Mouse (Mus musculus) macrophage (primary cell): ENCODE data around the gene Igfbpl1. TPM values are rescaled to one million over a fixed set of nuclear protein-coding genes. Genes with fewer than 3 reads are reported as not detected.

Source experiments
- H3K27ac ChIP-seq: fragments of 350-480 bp; formaldehyde crosslinking; 2 replicates; pipeline ENCODE4 v1.9.0; 2021
- H3K36me3 ChIP-seq: fragments of 350-480 bp; formaldehyde crosslinking; 2 replicates; pipeline ENCODE4 v1.9.0; 2021; ENCODE audit errors: inconsistent target
- H3K4me3 ChIP-seq: fragments of 350-480 bp; formaldehyde crosslinking; 2 replicates; pipeline ENCODE4 v1.9.0; 2021; ENCODE audit errors: inconsistent target
- H3K79me2 ChIP-seq: fragments of 350-480 bp; formaldehyde crosslinking; 2 replicates; pipeline ENCODE4 v1.9.0; 2021; ENCODE audit errors: inconsistent target
- WGBS: methylation state at CpG from one replicate; pipeline ENCODE4 v1.1.7; 2026; ENCODE audit warnings: inconsistent platforms; ENCODE audit not compliant: missing documents; 5-methylcytosine and 5-hydroxymethylcytosine counted together
- polyA plus RNA-seq: library from polyadenylated mRNA; stranded (reverse); fragments of 250-400 nt; gene quantifications from 3 replicates; pipeline ENCODE4 v1.2.4, GENCODE M21; 2018; ENCODE audit warnings: inconsistent platforms

Gene Igfbpl1
- polyA plus RNA-seq, 1 experiment from 2014 or later, result not detected

- 27% methylated on average over 3 of the region's 3 CpGs for WGBS
- Histone ChIP-seq H3K36me3 (peaks cover 20% of the 10 kb centered on the region), H3K27ac (no peak overlapping the region), H3K4me3 (no peak overlapping the region), H3K79me2 (no peaks in the 10 kb centered on the region)
Measured at GRCm38 (mm10) chr4:45799956-45800537, 26.7 kb downstream of the Igfbpl1 start.

- no peak within 1 kb of the TSS for H3K27ac ChIP-seq
- H3K36me3 ChIP-seq, result peaks cover 16% of the 10 kb centered on the region
- WGBS, result 2% methylated on average over 26 of the region's 26 CpGs
- no peaks in the 10 kb centered on the region for H3K79me2 ChIP-seq
- peak within 1 kb of the TSS; percentile 50 for H3K4me3 ChIP-seq
Measured at GRCm38 (mm10) chr4:45798964-45799363, 27.8 kb downstream of the Igfbpl1 start, which contains the start of gene Aldh1b1. Gene Aldh1b1 (plus strand): TSS chr4:45799022.

GRCm38 (mm10) chr4:45796760-45797159, 30.0 kb downstream of the Igfbpl1 start:
- 96% methylated on average over 5 of the region's 5 CpGs for WGBS

GRCm38 (mm10) chr4:45795191-45795811, 31.4 kb downstream of the Igfbpl1 start:
- peak overlapping the region; percentile 7; the same call in 1 of the 2 replicates for H3K4me3 ChIP-seq
- H3K27ac ChIP-seq, result no peak overlapping the region; the same call in 1 of the 2 replicates
- no peaks in the 10 kb centered on the region for H3K79me2 ChIP-seq
- H3K36me3 ChIP-seq, result no peaks in the 10 kb centered on the region
- 7% methylated on average over 6 of the region's 12 CpGs for WGBS

More at GRCm38 (mm10) chr4:45796760-45797159, 30.0 kb downstream of the Igfbpl1 start:
- Histone ChIP-seq H3K4me3 (no peak overlapping the region), H3K79me2 (no peaks in the 10 kb centered on the region), H3K27ac (no peak overlapping the region), H3K36me3 (no peaks in the 10 kb centered on the region)

- Histone ChIP-seq H3K36me3 (no peaks in the 10 kb centered on the region), H3K4me3 (no peak overlapping the region), H3K79me2 (no peaks in the 10 kb centered on the region), H3K27ac (no peak overlapping the region)
- 100% methylated on average over 2 of the region's 2 CpGs for WGBS
Measured at GRCm38 (mm10) chr4:45790018-45790417, 36.7 kb downstream of the Igfbpl1 start.

GRCm38 (mm10) chr4:45789263-45789958, 37.3 kb downstream of the Igfbpl1 start:
- 71% methylated on average over 13 of the region's 13 CpGs for WGBS
- no peak overlapping the region for H3K27ac ChIP-seq
- H3K79me2 ChIP-seq, result no peaks in the 10 kb centered on the region
- H3K36me3 ChIP-seq, result no peaks in the 10 kb centered on the region
- H3K4me3 ChIP-seq, result no peak overlapping the region

GRCm38 (mm10) chr4:45788446-45789081, 38.2 kb downstream of the Igfbpl1 start:
- WGBS, result 29% methylated on average over 13 of the region's 13 CpGs
- Histone ChIP-seq H3K4me3 (no peak overlapping the region), H3K27ac (no peak overlapping the region), H3K79me2 (no peaks in the 10 kb centered on the region), H3K36me3 (no peaks in the 10 kb centered on the region)

GRCm38 (mm10) chr4:45786674-45787073, 40.0 kb downstream of the Igfbpl1 start:
- H3K36me3 ChIP-seq, result no peaks in the 10 kb centered on the region
- no peak overlapping the region for H3K4me3 ChIP-seq
- no peak overlapping the region for H3K27ac ChIP-seq
- H3K79me2 ChIP-seq, result no peaks in the 10 kb centered on the region
- WGBS, result 89% methylated on average over 4 of the region's 4 CpGs

- 79% methylated on average over 2 of the region's 2 CpGs for WGBS
- Histone ChIP-seq H3K4me3 (no peak overlapping the region), H3K27ac (no peak overlapping the region), H3K36me3 (no peaks in the 10 kb centered on the region), H3K79me2 (no peaks in the 10 kb centered on the region)
Measured at GRCm38 (mm10) chr4:45785959-45786358, 40.8 kb downstream of the Igfbpl1 start.

GRCm38 (mm10) chr4:45783671-45784070, 43.1 kb downstream of the Igfbpl1 start:
- 67% methylated on average over 1 of the region's 1 CpGs for WGBS
- H3K36me3 ChIP-seq, result no peaks in the 10 kb centered on the region
- no peaks in the 10 kb centered on the region for H3K79me2 ChIP-seq
- H3K27ac ChIP-seq, result no peak overlapping the region
- no peak overlapping the region for H3K4me3 ChIP-seq

- H3K36me3 ChIP-seq, result no peaks in the 10 kb centered on the region
- no peaks in the 10 kb centered on the region for H3K79me2 ChIP-seq
- 1% methylated on average over 5 of the region's 5 CpGs for WGBS
- no peak overlapping the region for H3K27ac ChIP-seq
- no peak overlapping the region for H3K4me3 ChIP-seq
Measured at GRCm38 (mm10) chr4:45771619-45772018, 55.1 kb downstream of the Igfbpl1 start.

- no peak overlapping the region for H3K27ac ChIP-seq
- WGBS, result 81% methylated on average over 8 of the region's 8 CpGs
- H3K36me3 ChIP-seq, result no peaks in the 10 kb centered on the region
- H3K79me2 ChIP-seq, result no peaks in the 10 kb centered on the region
- no peak overlapping the region for H3K4me3 ChIP-seq
Measured at GRCm38 (mm10) chr4:45771173-45771572, 55.5 kb downstream of the Igfbpl1 start.

GRCm38 (mm10) chr4:45770638-45771033, 56.1 kb downstream of the Igfbpl1 start:
- WGBS, result 96% methylated on average over 4 of the region's 4 CpGs
- Histone ChIP-seq H3K36me3 (no peaks in the 10 kb centered on the region), H3K79me2 (no peaks in the 10 kb centered on the region), H3K27ac (no peak overlapping the region), H3K4me3 (no peak overlapping the region)

- 80% methylated on average over 8 of the region's 10 CpGs for WGBS
- Histone ChIP-seq H3K27ac (no peak overlapping the region), H3K79me2 (no peaks in the 10 kb centered on the region), H3K4me3 (no peak overlapping the region), H3K36me3 (no peaks in the 10 kb centered on the region)
Measured at GRCm38 (mm10) chr4:45769791-45770637, 56.7 kb downstream of the Igfbpl1 start.
